Mouse (Mus musculus) lung, postnatal 0 days (tissue): ENCODE measurements around the gene Cpa5. TPM values are rescaled to one million over a fixed set of nuclear protein-coding genes. Genes with fewer than 3 reads are reported as not detected.

Source experiments
- ATAC-seq: fragments of 200-750 bp; cut with Nextera tagmentation; 2 replicates; pipeline ENCODE4 v1.8.0; 2017; ENCODE audit warnings: moderate library complexity
- DNase-seq: peaks from one replicate; pipeline ENCODE4 v3.0.0-alpha.2; 2016; ENCODE audit warnings: low spot score
- H3K27ac ChIP-seq: fragments of 300-500 bp; sonication (generic); 2 replicates; pipeline ENCODE4 v1.5.1; 2014; ENCODE audit warnings: antibody characterized with exemption, mild to moderate bottlenecking, low read length, mixed read lengths
- H3K27me3 ChIP-seq: fragments of 300-500 bp; sonication (generic); replicated peaks from 2 replicates; pipeline ENCODE4 v1.6.1; 2014; ENCODE audit warnings: low read length, mixed read lengths; ENCODE audit not compliant: insufficient read depth
- H3K36me3 ChIP-seq: fragments of 300-500 bp; sonication (generic); 2 replicates; pipeline ENCODE4 v1.6.1; 2014; ENCODE audit warnings: low read length, mixed read lengths; ENCODE audit not compliant: insufficient read depth
- H3K4me1 ChIP-seq: fragments of 300-500 bp; sonication (generic); 2 replicates; pipeline ENCODE4 v1.6.1; 2014; ENCODE audit warnings: antibody characterized with exemption, low read depth, low read length, mixed read lengths; ENCODE audit not compliant: insufficient read depth
- H3K4me2 ChIP-seq: fragments of 300-500 bp; sonication (generic); replicated peaks from 2 replicates; pipeline ENCODE4 v1.6.1; 2014; ENCODE audit warnings: low read depth, mild to moderate bottlenecking, low read length, moderate library complexity, mixed read lengths
- H3K4me3 ChIP-seq: fragments of 300-500 bp; sonication (generic); 2 replicates; pipeline ENCODE4 v1.5.1; 2014; ENCODE audit warnings: low read depth, low read length
- H3K9ac ChIP-seq: fragments of 300-500 bp; sonication (generic); replicated peaks from 2 replicates; pipeline ENCODE4 v1.6.1; 2014; ENCODE audit warnings: low read depth, mild to moderate bottlenecking
- H3K9me3 ChIP-seq: fragments of 300-500 bp; sonication (generic); 2 replicates; pipeline ENCODE4 v1.6.1; 2016; ENCODE audit warnings: low read length, mixed read lengths
- CTCF ChIP-seq: IDR thresholded peaks from 2 replicates; pipeline ENCODE4 v1.5.1; 2016; ENCODE audit warnings: antibody characterized with exemption, mild to moderate bottlenecking
- EP300 ChIP-seq: IDR thresholded peaks from 2 replicates; pipeline ENCODE4 v1.6.1; 2016; ENCODE audit warnings: antibody characterized with exemption, mild to moderate bottlenecking, control low read depth
- WGBS: fragments of 180-500 bp; shearing (Covaris S2); extraction: QIAGEN DNeasy Blood & Tissue Kit; methylation state at CpG from one replicate; pipeline ENCODE4 v1.1.7; 2014; 5-methylcytosine and 5-hydroxymethylcytosine counted together
- polyA plus RNA-seq: library from polyadenylated mRNA; unstranded; fragments of >200 nt; fragmentation: Nextera tagmentation; extraction: Ambion mirVana; gene quantifications from 2 replicates; pipeline ENCODE4 v1.2.1, GENCODE M21; 2015

Gene Cpa5
- polyA plus RNA-seq, 1 experiment from 2014 or later: not detected

GRCm38 (mm10) chr6:30600033-30600432, 10.8 kb upstream of the Cpa5 start:
- H3K27ac ChIP-seq: no peak overlapping the region
- no peak overlapping the region for H3K4me3 ChIP-seq
- H3K4me2 ChIP-seq: no peak overlapping the region
- H3K36me3 ChIP-seq: no peaks in the 10 kb centered on the region
- H3K9ac ChIP-seq: no peak overlapping the region
- H3K9me3 ChIP-seq: no peaks in the 10 kb centered on the region
- ATAC-seq (no peak), DNase-seq (no peak)
- H3K27me3 ChIP-seq: no peaks in the 10 kb centered on the region
- TF ChIP-seq CTCF (no peak), EP300 (no peak)
- no peaks in the 10 kb centered on the region for H3K4me1 ChIP-seq
- 63% methylated on average over 3 of the region's 3 CpGs for WGBS

- WGBS: 89% methylated on average over 1 of the region's 1 CpGs
- ATAC-seq (no peak), DNase-seq (no peak)
- H3K4me2 ChIP-seq: no peak overlapping the region
- H3K9ac ChIP-seq: no peak overlapping the region
- no peak overlapping the region for H3K27ac ChIP-seq
- no peaks in the 10 kb centered on the region for H3K4me1 ChIP-seq
- H3K27me3 ChIP-seq: no peaks in the 10 kb centered on the region
- no peaks in the 10 kb centered on the region for H3K9me3 ChIP-seq
- H3K4me3 ChIP-seq: no peak overlapping the region
- TF ChIP-seq CTCF: no peak
- no peak for TF ChIP-seq EP300
- H3K36me3 ChIP-seq: no peaks in the 10 kb centered on the region
Observed at GRCm38 (mm10) chr6:30600995-30601394, 9.8 kb upstream of the Cpa5 start.

GRCm38 (mm10) chr6:30604342-30604867, 6.4 kb upstream of the Cpa5 start:
- no peak for TF ChIP-seq CTCF
- no peak for TF ChIP-seq EP300
- Histone ChIP-seq H3K9me3 (no peaks in the 10 kb centered on the region), H3K27ac (no peak overlapping the region), H3K9ac (no peak overlapping the region), H3K4me2 (no peak overlapping the region), H3K4me1 (no peaks in the 10 kb centered on the region), H3K27me3 (no peaks in the 10 kb centered on the region), H3K36me3 (no peaks in the 10 kb centered on the region), H3K4me3 (no peak overlapping the region)
- DNase-seq (no peak), ATAC-seq (no peak)
- 83% methylated on average over 7 of the region's 7 CpGs for WGBS

GRCm38 (mm10) chr6:30605111-30605510, 5.7 kb upstream of the Cpa5 start:
- ATAC-seq (no peak), DNase-seq (no peak)
- Histone ChIP-seq H3K27ac (no peak overlapping the region), H3K4me1 (no peaks in the 10 kb centered on the region), H3K9ac (no peak overlapping the region), H3K27me3 (no peaks in the 10 kb centered on the region), H3K4me2 (no peak overlapping the region), H3K36me3 (no peaks in the 10 kb centered on the region), H3K4me3 (no peak overlapping the region), H3K9me3 (no peaks in the 10 kb centered on the region)
- no peak for TF ChIP-seq CTCF
- TF ChIP-seq EP300: no peak
- 95% methylated on average over 4 of the region's 4 CpGs for WGBS

- Histone ChIP-seq H3K27me3 (no peaks in the 10 kb centered on the region), H3K27ac (no peak overlapping the region), H3K4me3 (no peak overlapping the region), H3K4me1 (no peaks in the 10 kb centered on the region), H3K9me3 (no peaks in the 10 kb centered on the region), H3K36me3 (no peaks in the 10 kb centered on the region), H3K9ac (no peak overlapping the region), H3K4me2 (no peak overlapping the region)
- ATAC-seq (no peak), DNase-seq (no peak)
- TF ChIP-seq CTCF: no peak
- TF ChIP-seq EP300: no peak
- WGBS: 77% methylated on average over 5 of the region's 5 CpGs
Observed at GRCm38 (mm10) chr6:30605672-30606071, 5.1 kb upstream of the Cpa5 start.

GRCm38 (mm10) chr6:30611212-30611611, 402 bp downstream of the Cpa5 start:
- no peak overlapping the region for H3K27ac ChIP-seq
- H3K4me1 ChIP-seq: no peaks in the 10 kb centered on the region
- no peak overlapping the region for H3K4me3 ChIP-seq
- DNase-seq (no peak), ATAC-seq (no peak)
- no peaks in the 10 kb centered on the region for H3K27me3 ChIP-seq
- no peaks in the 10 kb centered on the region for H3K9me3 ChIP-seq
- 83% methylated on average over 5 of the region's 5 CpGs for WGBS
- H3K36me3 ChIP-seq: no peaks in the 10 kb centered on the region
- no peak overlapping the region for H3K4me2 ChIP-seq
- no peak for TF ChIP-seq EP300
- TF ChIP-seq CTCF: no peak
- H3K9ac ChIP-seq: no peak overlapping the region

GRCm38 (mm10) chr6:30614251-30614650, 3.4 kb downstream of the Cpa5 start:
- no peak overlapping the region for H3K4me2 ChIP-seq
- no peak overlapping the region for H3K4me3 ChIP-seq
- no peaks in the 10 kb centered on the region for H3K27me3 ChIP-seq
- 82% methylated on average over 6 of the region's 6 CpGs for WGBS
- no peaks in the 10 kb centered on the region for H3K9me3 ChIP-seq
- no peak for ATAC-seq
- H3K9ac ChIP-seq: no peak overlapping the region
- no peaks in the 10 kb centered on the region for H3K4me1 ChIP-seq
- no peaks in the 10 kb centered on the region for H3K36me3 ChIP-seq
- TF ChIP-seq EP300: no peak
- no peak overlapping the region for H3K27ac ChIP-seq
- no peak for DNase-seq
